Mouse (Mus musculus) G1E (cell line): Measurements from ENCODE around the gene Npnt.

Experiments
- CTCF ChIP-seq: IDR thresholded peaks from 2 replicates; pipeline ENCODE4 v1.5.1; 2012; ENCODE audit warnings: low read depth, low read length, inconsistent platforms, mixed read lengths
- GATA1 ChIP-seq: IDR thresholded peaks from 2 replicates; pipeline ENCODE4 v1.6.1; 2012; ENCODE audit warnings: borderline replicate concordance, low read length, inconsistent platforms, mixed read lengths
- GATA2 ChIP-seq: IDR thresholded peaks from 2 replicates; pipeline ENCODE4 v1.6.1; 2012; ENCODE audit warnings: low read depth, low read length, inconsistent platforms, borderline replicate concordance
- POLR2AphosphoS5 ChIP-seq: IDR thresholded peaks from 2 replicates; pipeline ENCODE4 v1.6.1; 2012; ENCODE audit warnings: low read depth, low read length, inconsistent platforms; ENCODE audit not compliant: insufficient replicate concordance
- TAL1 ChIP-seq: conservative IDR thresholded peaks from 2 replicates; pipeline ENCODE4 v1.6.1; 2012; ENCODE audit warnings: low read depth, low read length, inconsistent platforms, mixed read lengths

- TF ChIP-seq GATA1, result no peak
- no peak for TF ChIP-seq CTCF
- no peak for TF ChIP-seq TAL1
- TF ChIP-seq POLR2AphosphoS5, result no peak
- no peak for TF ChIP-seq GATA2
Measured at GRCm38 (mm10) chr3:132929866-132930265, 20.2 kb downstream of the Npnt start.
